Mouse (Mus musculus) gastrocnemius, postnatal 4 days (tissue): ENCODE measurements around the gene Unk. TPM values are rescaled to one million over a fixed set of nuclear protein-coding genes. Genes with fewer than 3 reads are reported as not detected.
"Not testable (repeated sequence)": the region's sequence is repeated elsewhere in the genome, so short reads cannot be mapped to it uniquely, and the experiment has no call there.

ENCODE experiments used
- DNase-seq, 2 experiments: peaks; one replicate each; pipeline ENCODE4 v3.0.0; 2021 to 2022; ENCODE audit warnings: low spot score in 2 of 2, mixed read lengths in 2 of 2
- total RNA-seq, 2 experiments: library from RNA; stranded (reverse); gene quantifications; 2 replicates each; pipeline ENCODE4 v1.2.3; 2021

Unk gene
- total RNA-seq, 2 experiments from 2014 or later: 25.9 to 26.0 TPM

GRCm38 (mm10) chr11:116086258-116087193 lies 56.4 kb downstream of the Unk start, which contains the start of gene Wbp2:
Wbp2 (minus strand) TSS chr11:116086995.
- peak; percentile 92 to 97 for DNase-seq

DNA sequence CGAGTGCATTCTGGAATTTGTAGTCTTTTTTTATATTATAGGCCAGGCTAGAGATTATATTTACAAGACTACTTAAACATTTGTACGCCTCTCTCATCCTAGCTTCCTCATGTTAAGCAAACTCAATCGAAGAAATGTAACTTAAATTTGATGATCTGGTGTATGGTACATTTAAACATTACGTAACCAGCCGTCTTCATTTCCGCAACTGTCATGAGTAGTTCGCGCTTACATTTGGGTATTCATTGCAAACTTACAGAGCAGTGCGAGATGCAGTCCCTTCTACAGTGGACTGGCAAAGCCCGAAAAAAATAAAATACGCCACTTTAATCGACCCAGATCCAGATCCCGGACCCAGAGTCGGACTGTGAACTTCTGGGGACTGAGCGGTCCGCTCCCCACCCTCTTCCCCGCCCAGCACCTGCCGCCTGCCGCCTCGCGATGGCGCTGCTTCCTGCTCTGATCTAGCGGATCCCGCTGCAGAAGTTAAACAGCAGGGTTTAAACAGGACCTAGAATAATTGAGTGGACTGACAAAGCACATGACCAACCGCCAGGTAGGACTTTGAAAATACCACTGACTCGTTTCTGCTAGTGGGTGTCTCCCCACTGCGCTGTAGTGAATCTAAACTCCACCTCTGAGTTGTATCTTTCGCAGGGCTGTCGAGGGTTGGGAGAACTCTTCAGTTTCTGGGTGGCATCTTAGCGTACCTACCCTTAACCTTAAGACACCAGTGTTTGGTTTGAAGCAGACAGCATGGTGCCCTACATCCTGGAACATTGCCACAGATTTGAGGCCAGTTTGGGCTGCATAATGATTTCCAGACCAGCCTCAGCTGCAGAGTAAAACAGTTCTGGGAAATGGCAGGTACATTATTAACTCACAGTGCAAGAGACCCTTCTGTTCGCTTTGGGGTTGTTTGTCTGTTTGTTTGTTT lies 57.3 kb downstream of the Unk start:
- DNase-seq: peak; percentile 81 to 90

- no peak for DNase-seq
Measured at GRCm38 (mm10) chr11:116088188-116088587, 58.1 kb downstream of the Unk start.

DNA sequence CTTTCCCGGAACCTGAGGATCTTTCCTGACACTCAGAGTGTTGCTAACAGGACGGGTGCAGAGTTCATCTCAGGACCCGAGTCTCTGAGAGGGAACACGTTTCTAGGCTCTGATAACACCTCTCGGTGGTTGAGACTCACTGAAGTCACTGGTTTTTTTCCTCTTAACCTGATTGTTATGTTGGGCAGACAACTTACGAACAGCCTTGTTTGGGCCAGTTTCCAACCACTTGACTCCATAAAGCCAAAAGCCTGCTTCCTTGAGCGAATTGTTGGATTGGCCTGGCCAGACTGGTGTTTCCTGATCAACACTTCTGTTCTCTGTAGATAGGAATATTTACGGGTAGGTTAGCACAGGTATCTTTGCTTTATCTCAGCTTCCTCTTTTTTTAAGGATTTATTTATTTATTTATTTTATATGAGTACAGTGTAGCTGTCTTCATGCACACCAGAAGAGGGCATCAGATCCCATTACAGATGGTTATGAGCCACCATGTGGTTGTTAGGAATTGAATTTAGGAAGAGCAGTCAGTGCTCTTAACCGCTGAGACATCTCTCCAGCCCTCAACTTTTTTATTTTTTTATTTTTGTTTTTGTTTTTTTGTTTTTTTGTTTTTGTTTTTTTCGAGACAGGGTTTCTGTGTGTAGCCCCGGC lies 58.7 kb downstream of the Unk start:
- DNase-seq: no peak

- DNase-seq: no peak
Measured at GRCm38 (mm10) chr11:116089545-116089944, 59.4 kb downstream of the Unk start.

DNA sequence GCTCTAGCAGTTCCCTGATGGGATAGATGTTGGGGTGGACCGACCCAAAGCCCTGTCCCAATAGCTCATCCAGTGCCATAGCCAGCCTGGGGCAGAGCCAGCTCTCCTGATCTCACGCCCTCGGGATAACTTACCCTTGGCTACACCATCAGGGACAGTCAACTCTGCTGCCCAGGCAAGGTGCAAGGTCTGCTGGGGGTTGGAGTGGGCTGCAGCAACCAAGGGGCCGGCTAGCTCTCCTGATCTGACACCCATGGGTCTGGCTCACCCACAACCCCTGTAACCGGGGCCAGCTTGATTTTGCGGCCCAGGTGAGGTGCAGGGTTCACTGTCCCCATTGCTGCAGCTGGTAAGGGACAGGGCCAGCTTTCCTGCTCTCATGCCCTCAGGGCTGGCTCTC lies 61.5 kb downstream of the Unk start:
- no peak for DNase-seq

GRCm38 (mm10) chr11:116092959-116093358 lies 62.8 kb downstream of the Unk start:
- not testable (repeated sequence) for DNase-seq

GRCm38 (mm10) chr11:116093771-116094565 lies 63.8 kb downstream of the Unk start:
- DNase-seq: peak in 1 of 2 experiments; percentile 6

- DNase-seq: peak in 1 of 2 experiments; percentile 53
Measured at GRCm38 (mm10) chr11:116095573-116095972, 65.5 kb downstream of the Unk start.

DNA sequence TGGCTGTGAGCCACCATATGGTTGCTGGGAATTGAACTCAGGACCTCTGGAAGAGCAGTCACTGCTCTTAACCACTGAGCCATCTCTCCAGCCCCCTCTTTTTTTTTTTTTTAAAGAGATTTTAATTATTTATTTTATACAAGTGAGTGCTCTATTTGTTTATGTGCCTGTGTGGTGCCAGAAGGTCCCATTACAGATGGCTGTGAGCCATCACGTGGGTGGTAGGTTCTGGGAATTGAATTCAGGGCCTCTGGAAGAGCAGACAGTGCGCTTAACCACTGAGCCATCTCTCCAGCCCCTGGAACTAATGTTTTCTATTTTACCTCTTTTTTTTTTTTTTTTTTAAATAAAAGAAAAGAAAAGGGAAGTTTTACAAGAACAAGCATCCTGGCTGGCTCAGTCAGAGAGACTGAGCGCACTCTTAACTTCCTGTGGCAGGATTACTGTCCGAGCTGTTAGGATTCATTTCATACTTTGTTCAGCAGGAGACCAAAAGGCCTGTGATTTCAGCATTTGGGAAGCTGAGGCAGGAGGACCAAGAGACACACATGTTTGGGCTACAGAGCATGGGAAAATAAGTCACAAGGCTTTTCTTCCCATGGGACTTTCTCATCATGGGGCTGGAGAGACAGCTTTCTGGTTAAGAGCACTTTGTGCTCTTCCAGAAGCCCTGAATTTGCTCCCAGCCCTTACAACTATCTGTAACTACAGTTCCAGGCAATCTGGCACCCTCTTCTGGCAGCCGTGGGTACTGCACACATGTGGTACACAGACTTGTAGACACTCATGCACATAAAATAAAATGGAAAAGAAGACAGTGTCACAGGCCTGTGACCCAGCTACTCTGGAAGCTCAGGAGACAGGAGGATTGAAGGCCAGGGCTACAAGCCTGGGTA lies 66.3 kb downstream of the Unk start:
- no peak for DNase-seq

DNA sequence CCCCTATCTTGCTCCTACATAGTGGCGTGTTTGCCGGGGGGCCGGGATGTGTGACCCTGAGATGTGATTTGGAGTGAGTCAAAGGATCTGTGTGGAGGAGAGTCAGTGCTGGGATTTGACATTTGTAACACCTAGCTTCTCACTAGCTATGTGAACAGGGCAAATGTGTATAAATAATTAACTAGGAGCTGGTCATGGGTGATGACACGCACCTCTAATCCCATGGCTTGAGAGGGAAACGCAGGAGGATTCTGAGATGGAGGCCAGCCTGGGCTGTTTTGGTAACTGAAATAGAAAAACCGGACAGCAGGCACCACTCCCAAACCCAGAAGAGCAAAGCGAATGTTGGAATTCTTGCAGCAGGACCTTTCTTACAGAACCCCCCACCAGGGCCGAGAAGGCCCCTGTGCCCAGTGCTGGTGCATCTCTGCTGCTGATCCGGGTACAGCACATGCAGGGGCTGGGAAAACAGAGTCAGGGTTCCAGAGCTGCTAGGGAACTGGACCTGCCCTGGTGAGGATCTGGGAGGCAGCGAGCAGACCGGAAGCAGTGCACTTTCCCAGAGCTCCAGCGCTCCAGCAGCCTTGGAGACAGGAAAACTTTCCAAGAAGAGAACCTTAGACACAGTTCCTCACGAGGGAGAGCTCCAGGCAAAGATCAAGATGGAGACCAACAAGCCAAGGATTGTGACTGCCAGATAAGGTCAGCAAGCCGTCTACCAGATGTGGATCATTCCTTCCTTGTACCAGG lies 68.8 kb downstream of the Unk start:
- DNase-seq: no peak

GRCm38 (mm10) chr11:116099462-116099861 lies 69.3 kb downstream of the Unk start:
- no peak for DNase-seq

GRCm38 (mm10) chr11:116100385-116100784 lies 70.3 kb downstream of the Unk start:
- peak in 1 of 2 experiments; percentile 82 for DNase-seq

GRCm38 (mm10) chr11:116100839-116101238 lies 70.7 kb downstream of the Unk start:
- DNase-seq: no peak

GRCm38 (mm10) chr11:116101931-116102381 lies 71.8 kb downstream of the Unk start:
- peak in 1 of 2 experiments; percentile 69 for DNase-seq

DNA sequence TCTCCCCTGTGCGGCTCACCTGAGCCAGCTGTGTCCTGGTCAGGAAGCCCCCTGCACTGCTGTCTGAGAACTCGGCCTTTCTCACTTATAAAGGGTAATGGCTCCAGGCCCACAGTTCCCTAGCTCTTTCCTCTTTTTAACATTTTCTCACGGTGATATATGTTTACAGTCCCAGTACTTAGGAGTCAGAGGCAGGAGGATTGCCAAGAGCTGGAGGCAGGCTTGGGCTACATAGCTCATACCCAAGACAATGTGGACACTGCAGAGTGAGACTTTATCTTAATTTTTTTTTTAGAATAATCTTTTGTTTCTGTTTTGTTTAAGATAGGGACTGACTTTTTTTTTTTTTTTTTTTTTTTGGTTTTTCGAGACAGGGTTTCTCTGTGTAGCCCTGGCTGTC lies 72.3 kb downstream of the Unk start:
- DNase-seq: no peak

GRCm38 (mm10) chr11:116103572-116103971 lies 73.5 kb downstream of the Unk start:
- no peak for DNase-seq

GRCm38 (mm10) chr11:116104006-116104646 lies 74.0 kb downstream of the Unk start:
- peak in 1 of 2 experiments; percentile 62 for DNase-seq
